Mouse (Mus musculus) lung, postnatal 25 days (tissue): Measurements from ENCODE around the gene Rpl9-ps6.

Source experiments
- DNase-seq: peaks from one replicate; pipeline ENCODE4 v3.0.0; 2022; ENCODE audit warnings: low spot score

Rpl9-ps6 gene

DNA sequence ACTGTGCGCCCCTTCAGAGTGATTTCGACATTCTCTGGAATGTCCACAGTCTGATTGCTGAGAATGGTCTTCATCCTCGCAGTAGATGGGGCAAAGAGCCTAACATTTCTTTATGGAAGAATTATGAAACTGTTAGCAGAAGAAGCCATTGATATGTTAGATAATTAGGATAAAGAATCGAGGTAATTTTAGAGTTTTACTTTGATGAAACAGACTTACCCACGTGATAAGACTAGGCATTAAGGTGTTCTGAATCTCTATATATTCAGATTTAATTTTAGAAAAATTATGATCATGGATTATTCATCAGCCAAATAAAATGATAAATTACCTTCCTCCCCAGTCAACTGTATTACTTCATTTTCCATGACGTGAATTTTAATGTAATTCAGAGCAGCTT lies at the start of gene Rpl9-ps6:
Gene Rpl9-ps6 (minus strand): TSS at position 101 of the 400 bp plus-strand sequence.
- DNase-seq, result no peak

DNA sequence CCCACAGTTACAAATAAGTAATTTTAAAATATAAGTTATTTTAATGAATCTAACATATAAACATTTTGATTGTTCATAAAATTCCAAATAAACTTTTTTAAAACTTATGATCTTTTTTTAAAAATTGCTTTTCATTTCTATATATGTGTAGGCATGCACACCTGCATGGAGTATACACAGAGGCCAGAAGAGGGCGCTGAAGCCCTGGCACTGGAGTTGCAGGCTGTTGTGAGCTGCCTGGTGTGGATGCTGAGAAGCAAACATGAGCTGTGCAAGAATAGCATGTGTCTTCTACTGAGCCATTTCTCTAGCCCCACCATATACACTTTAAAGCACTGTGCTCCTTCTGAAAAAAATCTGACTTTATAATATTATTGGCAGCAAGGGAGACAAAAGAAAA lies 46.1 kb upstream of the Rpl9-ps6 start:
- no peak for DNase-seq

DNA sequence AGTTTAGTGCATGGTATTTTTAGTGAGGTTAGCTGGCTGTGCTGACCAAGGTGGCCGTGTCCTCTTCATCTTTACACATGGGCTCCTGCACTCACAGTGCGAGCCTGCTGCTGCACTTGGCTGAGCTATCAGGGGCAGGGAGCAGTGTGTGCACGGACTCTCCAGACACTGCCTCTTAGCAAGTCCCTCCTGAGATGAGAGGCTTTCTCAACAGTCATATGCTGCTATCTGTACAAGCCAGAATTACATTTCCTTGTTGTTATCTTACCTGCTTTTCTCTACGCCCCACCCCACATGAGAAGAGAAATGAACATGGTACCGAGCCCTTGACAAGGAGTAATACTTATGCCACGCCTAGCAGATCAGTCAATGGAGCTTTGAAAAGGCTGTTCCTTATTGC lies 44.6 kb upstream of the Rpl9-ps6 start:
- DNase-seq, result no peak

DNA sequence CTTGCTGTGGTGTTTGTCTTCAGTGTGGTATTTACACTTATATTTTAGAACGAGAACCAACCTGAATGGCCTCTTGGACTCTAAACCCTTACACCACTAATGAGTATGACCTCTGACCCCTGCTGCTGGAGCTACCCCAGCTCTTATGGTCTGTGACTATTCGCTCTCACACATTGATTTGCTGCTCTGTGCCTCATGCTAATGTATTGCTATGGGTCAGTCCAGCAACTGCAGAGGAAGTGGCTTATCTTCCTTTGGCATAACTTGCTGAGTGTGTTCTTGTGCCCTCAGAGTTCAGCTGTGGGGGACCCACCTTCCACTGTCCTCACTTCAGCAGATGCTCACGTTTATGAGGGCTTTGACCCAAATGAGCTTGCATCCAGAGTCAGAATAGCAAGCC lies 43.9 kb upstream of the Rpl9-ps6 start:
- DNase-seq, result no peak

DNA sequence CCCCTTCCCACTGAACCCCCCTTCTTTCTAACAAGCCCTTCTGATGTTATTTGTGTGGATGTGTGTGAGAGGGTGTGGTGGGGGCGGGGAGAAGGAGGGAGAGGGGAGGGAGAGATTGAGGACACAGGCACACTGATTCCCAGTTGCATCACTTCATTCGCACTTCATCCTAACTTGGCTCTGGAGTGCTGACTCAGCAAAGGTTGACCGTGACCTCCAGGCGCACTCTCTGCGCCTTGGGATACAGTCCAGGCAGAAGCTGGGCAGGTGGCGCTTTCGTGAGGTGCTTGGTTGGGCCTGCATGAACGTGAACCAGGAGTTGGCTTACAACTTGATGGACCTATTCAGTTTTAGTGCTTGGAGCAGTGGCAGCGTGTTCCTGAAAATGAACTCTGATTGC lies 41.1 kb upstream of the Rpl9-ps6 start:
- peak; percentile 19 for DNase-seq

DNA sequence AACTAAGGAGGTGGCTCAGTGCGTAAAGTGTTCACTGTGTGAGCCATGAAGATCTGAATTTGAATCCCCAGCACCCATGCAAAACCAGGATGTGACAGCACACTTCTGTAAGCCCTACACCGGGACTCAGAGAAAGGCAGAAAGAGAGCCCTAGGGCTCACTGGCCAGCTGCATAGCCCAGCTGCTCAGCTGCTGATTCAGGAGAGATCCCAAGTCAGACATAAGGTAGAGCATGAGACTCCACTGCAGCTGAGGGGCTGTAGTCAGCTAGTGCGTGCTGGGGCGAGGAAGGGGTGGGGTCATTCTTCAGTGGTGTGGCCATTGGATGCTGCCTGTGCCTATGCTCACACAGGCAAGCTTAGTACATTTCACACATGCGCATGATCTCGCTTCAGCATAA lies 40.7 kb upstream of the Rpl9-ps6 start:
- DNase-seq, result no peak

DNA sequence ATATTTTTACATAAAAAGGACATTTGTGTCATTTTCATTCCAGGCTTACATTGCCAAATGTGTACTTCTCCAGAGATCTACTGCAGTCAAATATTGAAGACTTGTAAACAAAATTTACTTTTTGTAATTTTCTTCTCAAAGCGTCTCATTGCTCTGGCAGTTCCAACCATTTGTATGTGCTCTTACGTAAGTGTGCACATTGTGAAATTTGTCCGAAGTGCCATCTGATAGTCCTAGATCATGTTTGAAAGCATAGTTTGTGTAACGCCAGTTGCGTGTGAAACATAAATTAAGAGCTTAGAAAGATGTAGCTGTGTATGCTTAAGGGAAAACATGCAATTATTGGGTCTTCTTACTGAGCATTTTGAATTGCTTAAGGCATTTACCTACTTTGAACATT lies 40.1 kb upstream of the Rpl9-ps6 start:
- DNase-seq, result peak; percentile 40

DNA sequence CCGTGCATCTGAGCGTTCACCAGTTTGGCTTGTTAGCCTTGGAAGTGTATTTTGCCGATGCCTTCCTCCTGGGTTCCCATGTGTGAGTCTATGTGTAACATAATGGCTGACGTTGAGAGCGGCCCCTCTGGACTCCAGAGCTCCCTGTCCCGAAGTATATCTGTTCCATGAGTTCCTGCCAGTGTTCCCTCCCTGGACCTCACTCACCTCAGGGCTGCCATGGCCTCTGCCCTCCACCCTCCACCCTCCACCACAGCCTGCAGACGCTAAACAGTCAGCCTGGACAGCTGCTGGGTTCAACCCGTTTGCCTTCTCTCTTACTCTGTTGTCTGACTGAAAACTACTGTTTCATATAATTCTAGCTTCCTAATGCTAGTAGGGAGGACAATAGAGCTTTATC lies 39.7 kb upstream of the Rpl9-ps6 start:
- no peak for DNase-seq

DNA sequence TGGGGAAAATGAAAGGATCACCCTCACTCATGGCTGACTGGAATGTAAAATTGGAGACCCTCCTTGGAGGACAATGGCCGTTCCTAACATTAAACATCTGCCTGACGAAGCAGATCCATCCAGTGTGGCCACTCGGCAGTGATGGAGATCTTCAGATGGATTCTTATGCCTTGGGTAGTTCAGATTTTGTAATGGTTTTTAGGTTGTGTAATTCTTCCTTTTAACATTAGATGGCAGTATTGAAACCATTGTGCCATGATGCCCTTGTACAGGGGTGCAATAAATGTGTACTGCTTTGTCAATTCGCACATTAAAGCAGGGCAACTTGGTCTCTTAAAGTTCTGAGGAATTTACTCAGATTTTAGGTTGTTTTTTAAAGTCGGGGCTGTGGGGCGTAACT lies 35.0 kb upstream of the Rpl9-ps6 start:
- no peak for DNase-seq

DNA sequence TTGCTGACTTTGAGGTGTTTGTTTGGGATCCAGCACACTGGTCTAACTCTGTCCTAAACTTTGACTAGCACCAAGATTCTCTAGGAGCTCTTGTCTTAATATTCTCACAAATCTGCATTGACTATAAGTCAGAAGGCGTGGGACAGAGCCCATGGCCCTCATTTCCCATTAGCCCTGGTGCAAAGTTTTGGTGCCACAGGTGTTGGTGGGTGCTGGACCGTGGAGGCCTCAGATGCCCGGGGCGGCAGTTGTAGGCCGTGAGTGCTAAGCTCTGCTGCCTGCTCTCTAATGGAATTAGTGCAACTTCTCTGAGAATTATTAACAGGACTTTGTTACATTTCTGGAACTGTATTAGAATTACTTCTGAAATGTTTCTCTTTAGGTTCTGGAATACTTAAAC lies 31.6 kb upstream of the Rpl9-ps6 start:
- no peak for DNase-seq

DNA sequence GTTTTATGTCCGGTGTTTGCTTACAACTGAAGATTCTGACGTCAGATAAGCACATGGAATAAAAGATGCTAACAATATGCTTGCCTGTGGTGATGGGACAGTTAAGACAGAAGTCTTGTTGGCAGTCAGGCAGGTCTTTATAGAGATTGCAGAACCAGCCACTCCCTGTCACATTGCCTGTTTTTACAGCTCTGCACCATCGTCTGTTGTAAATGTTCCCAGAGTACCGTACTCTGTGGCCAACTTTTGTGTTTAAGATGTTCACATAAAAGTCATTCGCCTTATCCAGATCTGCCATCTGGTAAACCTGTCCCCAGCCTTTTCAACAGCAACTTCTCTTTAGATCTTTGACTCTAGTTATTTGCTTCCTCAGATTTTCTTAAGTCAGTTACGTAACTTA lies 31.0 kb upstream of the Rpl9-ps6 start:
- no peak for DNase-seq

DNA sequence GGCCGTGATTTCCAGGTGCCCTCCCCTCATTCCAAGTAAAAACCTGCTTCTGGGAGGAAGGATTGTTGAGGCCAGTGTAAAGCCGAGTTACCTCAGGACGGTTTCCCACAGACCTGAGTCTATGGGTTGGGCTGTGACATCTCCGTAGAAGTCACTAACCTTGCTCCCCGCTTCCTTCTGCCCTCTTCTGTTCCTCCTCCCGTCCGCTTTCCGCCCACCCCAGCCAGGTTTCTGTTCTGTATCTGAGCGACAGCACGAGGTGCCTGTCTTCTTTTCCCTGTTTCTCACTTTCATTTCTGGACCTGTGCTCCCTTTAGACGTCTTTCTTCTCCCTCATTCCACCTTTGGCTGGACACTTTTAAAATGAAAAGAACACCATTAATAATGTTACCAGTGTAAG lies 28.7 kb upstream of the Rpl9-ps6 start:
- DNase-seq, result no peak

DNA sequence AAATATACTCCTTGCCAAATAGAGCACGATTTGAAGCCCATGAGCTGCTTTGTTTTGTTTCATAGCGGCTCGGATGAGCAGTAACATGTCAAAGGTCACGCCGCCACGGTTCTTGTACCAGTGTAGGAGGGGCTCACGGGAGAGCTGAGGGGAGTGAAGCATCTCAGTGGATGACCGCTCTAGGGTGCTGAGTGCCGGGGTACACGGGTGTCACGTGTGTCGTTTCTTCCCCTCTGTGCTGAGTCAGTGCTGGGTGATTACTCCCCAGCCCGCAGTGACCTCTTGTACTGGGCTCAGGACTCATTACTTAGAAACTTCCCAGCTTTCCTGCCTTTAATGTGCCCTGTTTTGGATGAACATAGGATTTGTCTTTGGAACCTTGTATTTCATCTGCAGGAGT lies 28.2 kb upstream of the Rpl9-ps6 start:
- DNase-seq, result no peak

DNA sequence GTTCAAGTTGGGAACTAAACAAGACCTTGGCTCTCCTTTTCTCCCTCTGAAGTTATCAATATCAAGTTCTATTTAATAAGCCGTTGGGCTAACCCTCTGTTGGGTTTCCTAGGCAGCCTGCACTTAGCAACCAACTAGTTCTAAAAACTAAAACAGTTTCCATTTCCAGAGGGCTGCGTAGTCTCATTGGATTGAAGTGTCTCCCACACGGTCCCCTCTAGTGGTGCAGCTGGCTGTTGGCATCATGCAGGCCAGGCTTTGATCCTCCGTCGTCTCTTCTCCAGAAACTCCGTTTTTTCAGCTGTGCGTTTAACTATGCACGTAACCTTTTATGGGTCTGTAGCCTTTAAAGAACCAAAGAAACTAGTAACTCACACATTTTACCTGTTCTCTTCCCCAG lies 27.1 kb upstream of the Rpl9-ps6 start:
- DNase-seq, result no peak

DNA sequence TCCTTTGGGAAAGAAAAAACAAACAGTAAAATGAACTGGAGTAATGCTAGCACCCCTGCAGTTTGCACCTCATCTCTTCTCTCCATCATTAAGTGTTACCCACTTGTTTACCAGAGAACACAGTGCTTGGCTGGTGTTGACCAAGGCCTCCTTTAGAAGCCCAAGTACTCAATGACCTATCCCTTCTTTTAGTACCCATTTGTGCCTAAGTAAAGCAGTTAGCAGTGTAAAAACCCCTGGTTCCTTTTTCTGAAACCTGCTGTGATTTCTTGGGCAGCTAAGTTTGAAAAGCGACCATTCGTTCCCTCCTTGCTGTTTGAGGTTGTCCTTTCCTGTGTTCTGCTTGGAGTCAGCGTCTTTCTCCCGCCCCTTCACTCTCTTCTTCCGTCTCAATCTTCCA lies 26.6 kb upstream of the Rpl9-ps6 start:
- no peak for DNase-seq

DNA sequence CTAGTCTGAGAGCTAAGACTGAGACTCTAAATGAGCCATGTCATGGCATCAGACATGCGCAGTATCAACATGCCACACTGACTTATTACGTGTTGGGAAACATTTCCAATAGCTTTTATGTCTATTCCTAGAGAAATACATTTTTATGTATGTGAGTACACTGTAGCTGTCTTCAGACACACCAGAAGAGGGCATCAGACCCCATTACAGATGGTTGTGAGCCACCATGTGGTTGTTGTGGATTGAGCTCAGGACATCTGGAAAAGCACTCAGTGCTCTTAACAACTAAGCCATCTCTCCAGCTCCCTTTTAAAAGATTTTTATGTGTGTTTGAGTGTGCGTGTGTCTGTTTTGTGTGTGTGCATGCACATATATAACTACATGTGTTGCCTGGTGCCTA lies 26.0 kb upstream of the Rpl9-ps6 start:
- no peak for DNase-seq

DNA sequence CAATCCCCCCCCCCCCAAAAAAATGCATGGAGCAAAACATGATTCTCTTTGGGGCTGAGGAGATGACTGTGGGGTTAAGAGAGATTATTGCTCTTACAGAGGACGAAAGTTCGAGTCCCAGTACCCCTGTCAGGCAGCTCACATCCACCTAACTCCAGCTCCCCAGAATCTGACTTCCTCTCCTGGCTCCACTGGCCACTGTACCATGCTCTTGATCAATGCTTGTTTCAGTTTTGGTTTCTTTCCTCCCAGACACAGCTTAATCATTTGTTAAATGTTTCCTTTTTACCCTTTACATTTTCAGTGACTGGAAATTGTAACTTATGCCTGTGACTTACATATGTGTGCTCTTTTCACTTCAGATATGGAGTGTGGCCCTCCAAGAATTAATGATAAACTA lies 24.6 kb upstream of the Rpl9-ps6 start:
- DNase-seq, result no peak

DNA sequence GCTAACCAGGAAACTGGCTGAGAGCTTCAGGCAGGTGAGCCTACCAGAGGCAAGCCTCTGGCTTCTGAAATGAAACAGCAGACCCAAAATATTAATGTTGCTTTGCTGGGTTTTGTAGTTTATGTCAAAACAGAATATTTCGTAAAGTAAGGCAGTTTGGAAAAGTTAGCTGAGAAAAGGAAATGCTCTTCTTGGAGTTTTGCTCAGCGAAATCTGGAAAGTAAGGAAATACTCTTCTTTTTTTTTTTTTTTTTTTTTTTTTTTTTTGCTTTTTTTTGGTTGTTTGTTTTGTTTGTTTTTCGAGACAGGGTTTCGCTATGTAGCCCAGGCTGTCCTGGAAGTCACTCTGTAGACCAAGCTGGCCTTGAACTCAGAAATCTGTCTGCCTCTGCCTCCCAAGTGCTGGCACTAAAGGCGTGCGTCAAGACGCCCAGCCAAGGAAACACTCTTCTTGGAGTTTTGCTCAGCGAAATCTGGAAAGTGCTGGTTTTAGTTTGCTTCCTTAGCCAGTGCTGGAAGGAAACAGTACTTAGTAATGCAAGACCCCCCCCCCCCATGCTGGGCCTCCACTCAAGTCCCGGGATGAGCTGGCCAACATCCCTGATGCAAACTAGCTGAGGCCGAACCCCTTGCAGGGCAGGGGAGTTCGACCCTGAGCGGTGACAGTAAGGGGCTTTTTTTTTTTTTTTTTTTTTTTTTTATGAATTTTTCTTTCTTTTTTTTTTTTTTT lies 23.0 kb upstream of the Rpl9-ps6 start:
- no peak for DNase-seq

DNA sequence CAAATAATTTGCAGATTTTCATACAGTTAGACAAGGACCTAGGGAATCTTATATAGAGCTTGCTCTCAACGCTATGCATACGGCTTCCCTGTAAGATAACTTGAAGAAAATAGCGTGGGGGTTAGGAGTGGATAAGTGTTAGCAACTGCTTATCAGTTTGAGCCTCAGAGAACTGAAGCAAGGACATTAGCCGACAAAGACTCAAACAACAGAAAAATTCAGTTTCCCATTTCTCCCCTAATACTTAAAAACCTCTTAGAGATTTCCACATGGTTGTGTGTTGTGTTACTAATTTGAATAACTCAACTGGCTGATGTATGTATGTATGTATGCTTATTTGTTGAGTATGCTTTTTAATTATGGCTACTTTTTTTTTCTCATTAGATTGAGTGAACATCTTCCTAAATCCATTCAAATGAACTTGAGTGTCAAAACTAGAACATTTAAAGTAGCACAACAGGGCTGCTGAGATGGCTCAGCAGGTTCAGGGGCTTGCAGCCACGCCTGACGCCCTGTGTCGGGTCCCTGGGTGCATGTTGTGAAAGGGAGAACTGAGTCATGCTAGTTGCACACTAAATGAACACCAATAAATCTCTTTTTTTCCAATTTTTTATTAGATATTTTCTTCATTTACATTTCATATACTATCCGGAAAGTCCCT lies 21.3 kb upstream of the Rpl9-ps6 start:
- no peak for DNase-seq

DNA sequence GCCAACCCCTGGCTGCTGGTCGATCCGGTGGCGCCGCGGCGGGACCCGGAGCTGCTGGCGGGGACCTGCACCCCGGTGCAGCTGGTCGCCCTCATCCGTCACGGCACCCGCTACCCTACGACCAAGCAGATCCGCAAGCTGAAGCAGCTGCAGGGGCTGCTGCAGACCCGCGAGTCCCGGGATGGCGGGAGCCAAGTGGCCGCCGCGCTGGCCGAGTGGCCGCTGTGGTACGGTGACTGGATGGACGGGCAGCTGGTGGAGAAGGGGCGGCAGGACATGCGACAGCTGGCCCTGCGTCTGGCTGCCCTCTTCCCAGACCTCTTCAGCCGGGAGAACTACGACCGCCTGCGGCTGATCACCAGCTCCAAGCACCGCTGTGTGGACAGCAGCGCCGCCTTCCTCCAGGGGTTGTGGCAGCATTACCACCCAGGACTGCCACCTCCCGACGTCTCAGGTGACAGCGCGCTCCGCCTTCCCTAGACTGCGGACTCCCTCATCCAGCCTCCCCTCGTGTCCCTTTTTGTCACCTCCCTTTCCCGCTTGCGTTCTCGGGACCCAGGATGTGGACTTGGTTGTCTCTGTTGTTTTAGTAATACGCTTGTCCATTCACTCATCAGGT lies 19.8 kb upstream of the Rpl9-ps6 start:
- DNase-seq, result peak; percentile 75

DNA sequence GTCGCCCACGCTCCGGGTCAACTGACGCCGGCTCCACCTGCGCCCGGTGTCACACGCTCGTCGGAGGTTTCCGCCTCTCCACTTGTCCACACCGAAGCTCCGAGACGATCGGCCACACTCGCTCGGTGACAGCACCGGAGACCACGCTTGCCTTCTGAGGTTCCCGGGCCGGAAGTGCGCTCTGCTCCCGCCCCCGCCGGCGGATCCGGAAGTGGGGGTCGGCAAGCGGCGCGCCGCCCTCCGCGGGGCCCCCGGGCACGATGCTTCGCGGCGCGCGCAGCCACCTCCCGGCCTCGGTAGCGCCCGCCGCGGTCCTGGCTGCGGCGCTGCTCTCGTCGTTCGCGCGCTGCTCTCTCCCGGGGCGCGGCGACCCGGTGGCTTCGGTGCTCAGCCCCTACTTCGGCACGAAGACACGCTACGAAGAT lies 19.3 kb upstream of the Rpl9-ps6 start, which contains the start of gene Minpp1:
Gene Minpp1 (plus strand): TSS at position 89 of the 425 bp plus-strand sequence.
- DNase-seq, result peak; percentile 79

DNA sequence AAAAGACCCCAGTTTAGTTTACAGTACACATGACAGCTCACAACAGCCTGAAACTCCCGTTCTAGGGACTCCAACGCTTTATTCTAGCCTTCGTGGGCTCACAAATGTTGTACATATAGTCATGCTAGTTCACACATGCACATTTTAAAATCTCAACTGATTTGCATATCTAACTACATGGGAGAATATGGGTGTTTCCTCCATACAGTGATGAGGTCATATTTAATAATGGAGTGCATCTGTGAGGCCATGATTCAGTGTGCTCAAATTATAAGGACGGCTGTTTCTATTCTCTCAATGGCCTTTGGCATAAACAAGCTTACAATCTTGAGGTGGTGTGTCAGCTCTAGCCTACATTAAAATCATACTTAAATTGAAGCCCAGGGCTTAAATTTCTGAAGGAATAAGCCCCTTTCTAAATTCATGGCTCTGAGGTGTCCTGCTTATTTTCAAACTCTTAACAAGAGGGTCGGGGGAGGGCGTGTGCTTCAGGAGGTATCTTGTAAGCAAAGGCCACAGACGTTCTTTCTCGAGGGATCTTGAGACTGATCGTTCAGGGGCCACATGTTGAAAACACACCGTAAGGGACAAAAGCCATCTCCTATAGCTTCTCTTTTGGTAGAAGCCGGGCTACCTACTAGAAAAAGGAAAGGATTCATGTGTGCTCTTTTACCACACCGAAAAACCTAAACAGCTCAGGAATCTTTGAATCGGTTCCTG lies 18.7 kb upstream of the Rpl9-ps6 start:
- no peak for DNase-seq

DNA sequence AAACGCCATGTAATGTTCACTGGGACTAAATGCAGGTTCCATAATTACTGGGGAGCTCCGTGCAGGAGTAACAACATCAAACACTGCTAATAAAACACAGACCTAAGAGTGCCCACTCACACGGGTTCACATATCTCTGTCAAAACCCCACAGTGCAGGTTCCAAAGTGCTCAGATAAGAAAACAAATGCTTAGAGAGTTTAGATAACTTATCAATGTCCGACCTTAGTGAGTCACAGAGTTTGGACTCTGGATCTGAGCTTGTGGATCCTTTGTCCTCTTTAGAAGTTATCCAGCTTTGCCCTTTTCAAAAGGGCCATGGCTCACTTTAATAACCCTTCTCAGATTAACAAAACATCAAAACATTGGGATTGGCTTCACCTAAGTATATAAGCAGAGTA lies 15.1 kb upstream of the Rpl9-ps6 start:
- no peak for DNase-seq
